Mouse (Mus musculus) layer of hippocampus, adult 2 months (tissue): Measurements from ENCODE around the gene Acacb. TPM values are rescaled to one million over a fixed set of nuclear protein-coding genes. Genes with fewer than 3 reads are reported as not detected.

ENCODE experiments used
- DNase-seq, 2 experiments: peaks; one replicate each; pipeline ENCODE4 v3.0.0; 2022; ENCODE audit warnings: low spot score in 2 of 2
- H3K27ac ChIP-seq: fragments of 200-600 bp; 2 replicates; pipeline ENCODE4 v1.8.1; 2022
- H3K4me3 ChIP-seq: fragments of 200-600 bp; 2 replicates; pipeline ENCODE4 v1.8.1; 2022; ENCODE audit warnings: mild to moderate bottlenecking
- CTCF ChIP-seq: fragments of 200-600 bp; conservative IDR thresholded peaks from 2 replicates; pipeline ENCODE4 v1.8.1; 2022; ENCODE audit warnings: antibody characterized with exemption, mild to moderate bottlenecking, moderate library complexity
- total RNA-seq, 2 experiments: library from RNA; stranded (reverse); gene quantifications; 2 replicates each; pipeline ENCODE4 v1.2.3; 2021

Acacb gene
- total RNA-seq, 2 experiments from 2014 or later = 5.3 to 7.8 TPM

- Histone ChIP-seq H3K4me3 (no peak overlapping the region), H3K27ac (no peak overlapping the region)
- DNase-seq = no peak
- TF ChIP-seq CTCF = no peak
Observed at GRCm38 (mm10) chr5:114173877-114174581, 27.7 kb downstream of the Acacb start.

GRCm38 (mm10) chr5:114174639-114175038 is 28.3 kb downstream of the Acacb start:
- peak; percentile 60 for TF ChIP-seq CTCF
- DNase-seq = no peak
- Histone ChIP-seq H3K4me3 (no peak overlapping the region), H3K27ac (no peak overlapping the region)

DNA sequence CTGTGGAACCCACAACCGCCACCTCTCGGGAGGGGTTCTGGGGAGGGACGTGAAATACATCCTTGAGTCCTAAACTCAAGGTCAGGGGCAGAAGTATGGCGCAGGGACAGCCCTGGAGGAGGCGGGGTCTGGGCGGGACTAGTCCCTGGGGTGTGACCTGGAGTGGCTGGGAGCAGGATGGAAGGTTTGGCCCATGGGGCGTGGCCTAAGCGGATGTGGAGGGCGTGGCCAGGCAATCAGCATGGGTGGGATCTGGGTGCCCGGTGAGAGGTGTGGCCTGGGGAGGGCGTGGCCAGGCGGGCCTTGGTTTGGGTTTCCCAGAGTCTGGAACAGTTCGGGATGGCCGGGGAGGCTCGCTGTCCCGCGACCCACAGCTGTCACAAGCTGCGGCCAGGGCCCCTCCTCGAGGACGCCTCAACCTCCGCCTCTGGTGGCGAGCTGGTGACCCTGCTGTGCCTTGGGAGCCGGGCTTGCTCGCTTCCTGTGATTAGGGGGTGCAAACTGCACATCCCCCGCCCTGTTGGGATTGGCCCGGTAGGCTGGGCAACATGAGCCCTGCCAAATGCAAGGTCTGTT is 29.3 kb downstream of the Acacb start:
- peak overlapping the region; percentile 60 for H3K4me3 ChIP-seq
- H3K27ac ChIP-seq = peak overlapping the region; percentile 83
- peak; percentile 63 to 75 for DNase-seq
- TF ChIP-seq CTCF = 0 out of 2 replicates have a peak, but pooled peaks have one; percentile 16

DNA sequence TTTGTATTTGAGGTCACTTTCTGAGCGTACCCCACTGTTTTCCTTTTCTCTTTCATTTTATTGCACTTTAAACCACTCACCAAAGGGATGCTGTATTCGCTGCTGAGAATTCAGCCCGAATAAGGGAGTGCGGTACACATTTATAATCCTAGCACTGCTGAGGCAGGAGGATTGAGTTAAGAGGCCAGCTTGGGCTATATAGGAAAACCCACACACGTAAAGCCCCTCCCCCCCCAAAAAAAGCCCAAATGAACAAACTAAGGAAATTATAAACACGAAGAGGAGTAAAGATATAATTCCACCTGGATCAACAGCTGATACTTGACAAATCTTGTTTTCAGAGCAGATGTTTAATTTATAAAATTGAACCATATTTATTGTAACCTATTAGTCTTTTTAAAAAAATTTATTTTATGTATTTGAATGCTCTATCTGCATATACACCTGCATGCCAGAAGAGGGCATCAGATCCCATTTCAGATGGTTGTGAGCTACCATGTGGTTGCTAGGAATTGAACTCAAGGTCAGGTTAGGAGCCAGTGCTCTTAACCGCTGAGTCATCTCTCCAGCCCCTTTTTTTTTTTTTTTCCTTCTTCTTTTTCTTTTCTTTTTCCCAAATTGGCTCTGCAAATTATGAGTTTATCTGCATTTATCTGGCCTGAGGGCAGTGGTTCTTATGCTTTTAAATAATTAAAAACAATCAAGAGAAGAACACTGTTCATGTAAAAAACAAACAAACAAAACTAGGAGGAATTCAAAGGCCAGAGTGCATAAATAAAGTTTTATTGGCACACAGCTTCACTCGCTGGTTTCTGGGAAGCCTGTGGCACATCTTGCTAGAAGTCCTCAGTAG is 30.4 kb downstream of the Acacb start:
- peak overlapping the region; percentile 83; the same call in 1 of the 2 replicates for H3K27ac ChIP-seq
- H3K4me3 ChIP-seq = peak overlapping the region; percentile 60
- peak; percentile 56 for TF ChIP-seq CTCF
- no peak for DNase-seq

DNA sequence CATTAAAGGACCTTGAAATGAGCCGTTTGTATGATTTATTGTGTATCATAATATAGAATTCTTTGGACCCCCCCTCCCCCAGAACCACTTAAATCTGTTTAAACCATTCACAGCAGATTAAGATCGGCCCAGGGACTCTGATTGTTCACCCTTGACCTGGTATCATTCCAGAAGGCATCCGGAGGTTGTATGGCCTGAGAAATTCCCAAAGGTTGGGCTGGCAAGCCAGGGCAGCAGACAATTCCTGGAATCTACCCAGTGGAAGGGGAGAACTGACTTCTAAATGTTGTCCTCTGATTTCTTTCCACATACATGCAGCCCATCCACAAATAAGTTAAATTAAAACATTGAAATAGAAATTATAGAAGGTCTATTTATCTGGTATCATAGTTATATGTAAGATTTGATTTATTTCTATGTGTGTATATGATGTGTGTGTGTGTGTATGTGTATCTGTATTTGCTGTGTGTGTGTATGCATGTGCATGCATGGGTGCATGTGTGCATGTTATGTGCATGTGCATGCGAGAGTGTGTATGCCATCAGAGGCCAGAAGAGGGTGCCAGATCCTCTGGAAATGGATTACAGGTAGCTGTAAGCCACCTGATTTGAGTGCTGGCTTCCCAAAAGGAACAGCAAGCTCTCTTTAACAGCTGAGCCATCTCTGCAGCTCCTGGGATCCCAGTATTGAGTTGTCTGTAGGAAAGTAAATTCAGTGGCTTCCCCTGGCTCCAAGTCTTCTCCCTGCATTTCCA is 31.8 kb downstream of the Acacb start:
- TF ChIP-seq CTCF = peak; percentile 39
- DNase-seq = no peak
- no peak overlapping the region for H3K27ac ChIP-seq
- no peak overlapping the region for H3K4me3 ChIP-seq

DNA sequence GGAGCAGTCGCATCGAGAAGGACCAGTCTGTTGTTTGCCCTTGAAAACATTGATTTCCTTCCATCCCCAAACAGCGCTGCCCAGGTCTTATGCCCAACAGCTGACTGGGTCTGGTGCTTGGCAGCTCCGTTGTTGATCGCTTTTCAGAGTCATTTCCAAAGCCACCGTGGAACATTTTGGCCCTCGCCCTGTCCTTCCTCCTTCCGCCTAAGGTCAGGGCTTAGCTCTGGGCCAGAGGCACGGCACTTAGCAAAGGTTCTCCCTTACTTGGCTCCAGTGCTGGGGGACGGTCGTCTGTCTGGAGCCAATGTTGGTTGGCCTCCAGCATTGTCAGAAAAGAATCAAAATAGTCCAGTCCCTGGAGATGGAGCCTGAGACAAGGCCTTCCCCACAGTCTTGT is 33.2 kb downstream of the Acacb start:
- no peak overlapping the region for H3K4me3 ChIP-seq
- H3K27ac ChIP-seq = peak overlapping the region; percentile 82
- no peak for DNase-seq
- no peak for TF ChIP-seq CTCF

- TF ChIP-seq CTCF = no peak
- no peak for DNase-seq
- Histone ChIP-seq H3K27ac (no peak overlapping the region), H3K4me3 (no peak overlapping the region)
Observed at GRCm38 (mm10) chr5:114183493-114183892, 37.2 kb downstream of the Acacb start.

- Histone ChIP-seq H3K4me3 (no peak overlapping the region), H3K27ac (no peak overlapping the region)
- no peak for DNase-seq
- TF ChIP-seq CTCF = peak; percentile 42
Observed at GRCm38 (mm10) chr5:114187108-114187507, 40.8 kb downstream of the Acacb start.

DNA sequence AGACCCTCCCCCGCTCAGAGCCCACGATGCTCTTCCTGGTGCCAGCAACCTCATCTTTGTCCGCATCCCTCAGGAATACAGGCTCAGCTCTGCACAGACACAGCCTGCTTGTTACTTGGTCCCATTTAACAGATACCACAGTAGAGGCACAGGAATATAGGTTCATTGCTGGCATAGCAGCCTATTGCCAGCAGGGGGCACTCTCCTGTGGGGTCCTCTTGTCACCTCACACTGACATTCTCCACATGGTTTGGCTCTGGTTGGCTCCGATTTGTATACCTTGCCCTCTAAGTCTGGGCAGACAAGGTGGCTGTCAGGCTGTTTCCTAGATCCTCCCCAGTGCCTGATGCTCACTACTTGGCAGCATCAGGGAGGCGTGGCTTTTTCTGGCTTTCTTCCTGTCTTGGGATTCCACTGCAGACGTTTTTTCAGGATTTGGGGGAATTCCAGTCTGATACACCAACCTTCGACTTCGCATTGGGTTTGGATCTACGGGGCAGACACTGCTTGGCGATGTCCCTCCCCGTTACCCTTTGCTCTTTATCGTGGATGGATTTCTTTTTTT is 42.6 kb downstream of the Acacb start:
- no peak for DNase-seq
- peak; percentile 68 for TF ChIP-seq CTCF
- H3K4me3 ChIP-seq = no peak overlapping the region
- no peak overlapping the region for H3K27ac ChIP-seq

GRCm38 (mm10) chr5:114194161-114194560 is 47.8 kb downstream of the Acacb start:
- no peak for TF ChIP-seq CTCF
- no peak for DNase-seq
- Histone ChIP-seq H3K4me3 (no peak overlapping the region), H3K27ac (no peak overlapping the region)

- peak in 1 of 2 experiments; percentile 30 for DNase-seq
- H3K4me3 ChIP-seq = no peak overlapping the region
- 0 out of 2 replicates have a peak, but pooled peaks have one; percentile 7 for TF ChIP-seq CTCF
- H3K27ac ChIP-seq = peak overlapping the region; percentile 11; the same call in 1 of the 2 replicates
Observed at GRCm38 (mm10) chr5:114199116-114199777, 52.9 kb downstream of the Acacb start.

- TF ChIP-seq CTCF = no peak
- Histone ChIP-seq H3K4me3 (no peak overlapping the region), H3K27ac (no peak overlapping the region)
- DNase-seq = no peak
Observed at GRCm38 (mm10) chr5:114206158-114206557, 59.8 kb downstream of the Acacb start.
